Mouse (Mus musculus) heart, postnatal 10 days (tissue): ENCODE data around the gene Tmem236. TPM values are rescaled to one million over a fixed set of nuclear protein-coding genes. Genes with fewer than 3 reads are reported as not detected.

ENCODE experiments used
- DNase-seq, 2 experiments: peaks; one replicate each; pipeline ENCODE4 v3.0.0; 2021
- intact Hi-C: fragments of 180-260 bp; cut with DNase I; formaldehyde crosslinking; loops from one replicate; pipeline ENCODE4 v1.15.1; 2025
- total RNA-seq, 2 experiments: library from RNA; stranded (reverse); gene quantifications; 2 replicates each; pipeline ENCODE4 v1.2.3; 2021

Gene Tmem236
- not detected for total RNA-seq

GRCm38 (mm10) chr2:14174334-14174733 is at the start of gene Tmem236:
TSS of gene Tmem236 (plus strand) at chr2:14174523.
- intact Hi-C loops: no loop called here
- DNase-seq: no peak

GRCm38 (mm10) chr2:14126387-14126786 is 47.9 kb upstream of the Tmem236 start:
- intact Hi-C loops: no loop called here
- no peak for DNase-seq

- intact Hi-C loops: no loop called here
- no peak for DNase-seq
These were observed 46.7 kb upstream of the Tmem236 start for GRCm38 (mm10) chr2:14127629-14128028.

GRCm38 (mm10) chr2:14130641-14131339 is 43.5 kb upstream of the Tmem236 start:
- intact Hi-C loops: no loop called here
- no peak for DNase-seq

- intact Hi-C loops: no loop called here
- DNase-seq: no peak
These were observed 41.6 kb upstream of the Tmem236 start for GRCm38 (mm10) chr2:14132468-14133326.

GRCm38 (mm10) chr2:14136906-14137305 is 37.4 kb upstream of the Tmem236 start:
- DNase-seq: peak; percentile 41 to 57
- intact Hi-C loops: no loop called here

- intact Hi-C loops: no loop called here
- no peak for DNase-seq
These were observed 34.7 kb upstream of the Tmem236 start for GRCm38 (mm10) chr2:14139590-14139989.

GRCm38 (mm10) chr2:14140044-14140443 is 34.3 kb upstream of the Tmem236 start:
- intact Hi-C loops: no loop called here

GRCm38 (mm10) chr2:14145311-14145710 is 29.0 kb upstream of the Tmem236 start:
- intact Hi-C loops: no loop called here
- peak; percentile 64 to 71 for DNase-seq

More at GRCm38 (mm10) chr2:14140044-14140443, 34.3 kb upstream of the Tmem236 start:
- DNase-seq: no peak

GRCm38 (mm10) chr2:14146913-14147312 is 27.4 kb upstream of the Tmem236 start:
- intact Hi-C loops: loop anchor here (2.0 kb wide), 1 partner anchor 98 kb away; no protein-coding TSS in a partner anchor
- no peak for DNase-seq

GRCm38 (mm10) chr2:14150829-14151228 is 23.5 kb upstream of the Tmem236 start:
- peak; percentile 11 to 21 for DNase-seq
- intact Hi-C loops: no loop called here

GRCm38 (mm10) chr2:14151854-14152253 is 22.5 kb upstream of the Tmem236 start:
- no peak for DNase-seq
- intact Hi-C loops: no loop called here

GRCm38 (mm10) chr2:14159047-14159446 is 15.3 kb upstream of the Tmem236 start:
- intact Hi-C loops: loop anchor here (5.0 kb wide), 1 partner anchor 102 kb away; the partner anchor contains the start of gene Hacd1
- no peak for DNase-seq

- intact Hi-C loops: loop anchor here (5.0 kb wide), 2 partner anchors 102 to 543 kb away; partner anchors contain the start of gene Hacd1
- DNase-seq: no peak
These were observed 14.6 kb upstream of the Tmem236 start for GRCm38 (mm10) chr2:14159756-14160155.

GRCm38 (mm10) chr2:14164459-14165030 is 9.8 kb upstream of the Tmem236 start:
- peak; percentile 32 to 38 for DNase-seq
- intact Hi-C loops: loop anchor here (5.0 kb wide), 2 partner anchors 63 to 538 kb away; partner anchors contain the start of gene Mrc1

- DNase-seq: peak in 1 of 2 experiments; percentile 24
- intact Hi-C loops: loop anchor here (5.0 kb wide), 1 partner anchor 62 kb away; the partner anchor contains the start of gene Mrc1
These were observed 9.3 kb upstream of the Tmem236 start for GRCm38 (mm10) chr2:14165066-14165465.

GRCm38 (mm10) chr2:14165618-14166344 is 8.5 kb upstream of the Tmem236 start:
- peak; percentile 31 to 39 for DNase-seq
- intact Hi-C loops: loop anchor here (5.0 kb wide), 1 partner anchor 62 kb away; the partner anchor contains the start of gene Mrc1

- intact Hi-C loops: loop anchor here (5.0 kb wide), 1 partner anchor 60 kb away; the partner anchor contains the start of gene Mrc1
- no peak for DNase-seq
These were observed 6.6 kb upstream of the Tmem236 start for GRCm38 (mm10) chr2:14167721-14168120.

- DNase-seq: no peak
- intact Hi-C loops: no loop called here
These were observed 2.3 kb downstream of the Tmem236 start for GRCm38 (mm10) chr2:14176460-14177193.
